Mouse (Mus musculus): ENCODE measurements at regions not wholly inside any gene's neighbourhood (a gene's known extent, or its start where the extent isn't known, plus 50 kb on each side); places are given as distances from the start of the nearest gene placed in this dataset.

- TF ChIP-seq FLI1 (IDR thresholded peaks at IDR 0.05; ENCODE audit: low read length), result no peak
- TF ChIP-seq GATA1 (IDR thresholded peaks at IDR 0.05; ENCODE audit: borderline replicate concordance, low read length), result no peak
Measured at GRCm38 (mm10) chr8:36009565-36009964, 244.0 kb downstream of the Gm19410 start.
